Mouse (Mus musculus): Measurements from ENCODE around the gene Arhgap45.

GRCm38 (mm10) chr10:79984195-79984816 lies 32.1 kb upstream of the Arhgap45 start, which contains the start of gene Tmem259:
- peak; percentile 59; the same call in 1 of the 2 replicates for TF ChIP-seq CTCF (IDR thresholded peaks at IDR 0.05; ENCODE audit: extremely low read depth, insufficient read depth, low read length)
- TF ChIP-seq POLR2A (IDR thresholded peaks at IDR 0.05; ENCODE audit: extremely low read depth, insufficient read depth, low read length), result peak; percentile 34; the same call in 1 of the 2 replicates
